Mouse (Mus musculus): ENCODE data around the gene Gm266.

DNA sequence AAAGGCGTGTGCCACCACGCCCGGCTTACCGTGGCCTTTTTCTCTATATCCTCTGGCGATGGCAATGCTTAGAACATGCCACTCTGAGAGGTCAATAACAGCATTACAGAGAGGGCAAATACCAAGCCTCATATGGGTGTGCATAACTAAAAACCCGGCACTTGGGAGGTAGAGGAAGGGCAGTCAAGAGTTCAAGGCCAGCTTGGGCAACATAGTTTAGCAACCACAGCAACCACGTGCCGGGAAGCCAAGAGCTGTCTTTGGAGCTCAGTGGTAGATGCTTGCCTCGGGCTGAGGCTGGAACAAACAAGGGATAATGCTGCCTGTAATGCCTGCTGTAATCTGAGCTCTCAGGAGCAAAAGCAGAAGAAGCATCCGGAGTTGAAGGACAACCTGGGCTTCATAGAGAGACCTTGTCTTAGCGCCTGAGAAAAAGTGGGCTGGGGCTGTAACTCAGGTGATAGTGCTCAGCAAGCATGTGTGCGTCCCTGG, 27.0 kb upstream of the Gm266 start:
- TF ChIP-seq GATA1 (IDR thresholded peaks at IDR 0.05; ENCODE audit: low read length): no peak
- TF ChIP-seq TAL1 (IDR thresholded peaks at IDR 0.05; ENCODE audit: low read length): no peak

All from erythroblast, embryonic 14.5 days (primary cell).